ENCODE assay signal across 29 mouse cellular contexts in the genomic region with DNA sequence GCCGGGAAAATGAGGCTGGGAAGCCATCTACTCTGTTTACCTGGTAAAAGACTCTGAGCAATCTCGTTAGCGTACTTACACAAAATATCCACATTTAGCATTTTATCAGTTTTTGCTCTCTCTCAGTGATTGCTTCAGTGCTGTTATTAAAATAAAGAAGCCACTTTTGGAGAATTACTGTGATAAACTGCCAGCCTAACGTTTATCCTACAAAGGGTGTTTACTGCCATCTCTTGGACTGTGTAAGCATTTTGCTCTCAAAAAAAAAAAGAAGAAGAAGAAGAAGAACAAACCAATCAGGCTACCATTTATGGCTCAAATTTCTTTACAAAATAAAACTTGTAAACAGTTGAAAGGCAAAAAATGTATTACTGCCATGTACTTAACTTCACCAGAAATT. TPM values are rescaled to one million over a fixed set of nuclear protein-coding genes. Genes with fewer than 3 reads are reported as not detected.
DNase-seq lines count a peak whose midpoint lies in the region; ATAC-seq and TF ChIP-seq lines count a peak whose summit lies in the region.
"Had no signal": no experiment of that assay in that cellular context is flagged by ENCODE, and none has a peak within 500 bp of the region (broad histone marks: within the 10 kb centered on the region; RNA-seq: fewer than 3 reads in every experiment).

No protein-coding gene starts in this region.

- no peak overlapping the region for H3K4me2 ChIP-seq in hindbrain, postnatal 0 days (ENCODE audit: low read depth, low read length)
- H3K4me2 ChIP-seq in hindbrain, embryonic 12.5 days (replicated peaks): no peak overlapping the region
- H3K4me2 ChIP-seq in lung, embryonic 14.5 days: no peak overlapping the region
- no peak overlapping the region for H3K4me2 ChIP-seq in stomach, postnatal 0 days (replicated peaks; ENCODE audit: low read depth)
- H3K4me2 ChIP-seq: forebrain, embryonic 12.5 days; heart, embryonic 12.5 days; limb, embryonic 12.5 days; midbrain, embryonic 12.5 days had no signal

- peak; percentile 52 for TF ChIP-seq CTCF in hindbrain, postnatal 0 days (IDR thresholded peaks at IDR 0.05; ENCODE audit: low read depth)
- peak; percentile 17; the same call in 1 of the 2 replicates for TF ChIP-seq CTCF in lung, embryonic 14.5 days (IDR thresholded peaks at IDR 0.05; ENCODE audit: low read depth)
- no peak for TF ChIP-seq CTCF in lung, adult 2 months (IDR thresholded peaks at IDR 0.05; ENCODE audit: insufficient read depth, low read length)
- peak in 1 of 3 experiments; percentile 15; a peak in 1 of 6 replicates for TF ChIP-seq CTCF in MEL (IDR thresholded peaks at IDR 0.05 in 2 of 3, conservative IDR thresholded peaks at IDR 0.05 in 1 of 3; ENCODE audit: control insufficient read depth in 1 of 3, insufficient read depth in 1 of 3, low read depth in 2 of 3, low read length in 3 of 3, poor library complexity in 1 of 3, severe bottlenecking in 1 of 3)
- TF ChIP-seq CTCF in stomach, postnatal 0 days (IDR thresholded peaks at IDR 0.05; ENCODE audit: low read depth): peak; percentile 26

- no peak for TF ChIP-seq POLR2A in lung, adult 2 months (IDR thresholded peaks at IDR 0.05; ENCODE audit: borderline replicate concordance, extremely low read depth, low read depth, low read length)
- no peak for TF ChIP-seq POLR2A in MEL (IDR thresholded peaks at IDR 0.05; ENCODE audit: control insufficient read depth in 1 of 2, insufficient read depth in 1 of 2, low read depth in 1 of 2, low read length in 2 of 2, poor library complexity in 1 of 2)

- H3K9me3 ChIP-seq in hindbrain, postnatal 0 days (ENCODE audit: low read length): no peaks in the 10 kb centered on the region
- H3K9me3 ChIP-seq in hindbrain, embryonic 12.5 days (replicated peaks): no peaks in the 10 kb centered on the region
- H3K9me3 ChIP-seq in lung, embryonic 14.5 days (ENCODE audit: low read depth, low read length): no peaks in the 10 kb centered on the region
- H3K9me3 ChIP-seq in MEL (replicated peaks; ENCODE audit: insufficient read depth, low read length): no peaks in the 10 kb centered on the region
- H3K9me3 ChIP-seq in stomach, postnatal 0 days (ENCODE audit: control insufficient read depth, low read length): no peaks in the 10 kb centered on the region
- H3K9me3 ChIP-seq: forebrain, embryonic 12.5 days; G1E; heart, embryonic 12.5 days; limb, embryonic 12.5 days; megakaryocyte, embryonic 14.5 days; midbrain, embryonic 12.5 days had no signal

- H3K79me2 ChIP-seq in MEL (ENCODE audit: control insufficient read depth, insufficient read depth, low read length, poor library complexity): no peaks in the 10 kb centered on the region

- TF ChIP-seq EP300 in MEL (IDR thresholded peaks at IDR 0.05; ENCODE audit: low read depth in 1 of 2, low read length in 2 of 2): no peak
- no peak for TF ChIP-seq EP300 in stomach, postnatal 0 days (optimal IDR thresholded peaks at IDR 0.05)

- ATAC-seq in hindbrain, postnatal 0 days: no peak
- ATAC-seq in hindbrain, embryonic 12.5 days (ENCODE audit: low FRiP score): no peak
- no peak for ATAC-seq in lung, embryonic 14.5 days (ENCODE audit: insufficient read depth)
- ATAC-seq in stomach, postnatal 0 days (ENCODE audit: low FRiP score, low TSS enrichment): no peak
- ATAC-seq: lung, postnatal 0 days; Patski had no signal

- H3K4me3 ChIP-seq in hindbrain, postnatal 0 days (ENCODE audit: low read length): no peak overlapping the region
- H3K4me3 ChIP-seq in hindbrain, embryonic 12.5 days: no peak overlapping the region
- H3K4me3 ChIP-seq in lung, embryonic 14.5 days (ENCODE audit: low read depth, low read length): no peak overlapping the region
- H3K4me3 ChIP-seq in lung, adult 2 months (replicated peaks; ENCODE audit: extremely low read depth, low read depth, low read length): no peak overlapping the region
- no peak overlapping the region for H3K4me3 ChIP-seq in MEL (ENCODE audit: control insufficient read depth in 1 of 2, insufficient read depth in 1 of 2, low read depth in 2 of 2, low read length in 2 of 2)
- H3K4me3 ChIP-seq in stomach, postnatal 0 days (ENCODE audit: low read depth, low read length): no peak overlapping the region
- H3K4me3 ChIP-seq: erythroblast, embryonic 14.5 days; forebrain, embryonic 12.5 days; heart, embryonic 12.5 days; limb, embryonic 12.5 days; megakaryocyte, embryonic 14.5 days; midbrain, embryonic 12.5 days had no signal

- peak; percentile 28 for TF ChIP-seq RAD21 in MEL (IDR thresholded peaks at IDR 0.05; ENCODE audit: low read depth, low read length)

- no peaks in the 10 kb centered on the region for H3K27me3 ChIP-seq in hindbrain, postnatal 0 days (ENCODE audit: insufficient read depth, low read length)
- H3K27me3 ChIP-seq in hindbrain, embryonic 12.5 days: no peaks in the 10 kb centered on the region
- H3K27me3 ChIP-seq in lung, embryonic 14.5 days (ENCODE audit: insufficient read depth, low read length): no peaks in the 10 kb centered on the region
- peaks cover 3 to 7% of the 10 kb centered on the region in 2 experiments for H3K27me3 ChIP-seq in MEL (ENCODE audit: control insufficient read depth in 1 of 2, insufficient read depth in 2 of 2, low read length in 2 of 2)
- no peaks in the 10 kb centered on the region for H3K27me3 ChIP-seq in stomach, postnatal 0 days (ENCODE audit: control insufficient read depth, insufficient read depth, low read length)
- H3K27me3 ChIP-seq: forebrain, embryonic 12.5 days; heart, embryonic 12.5 days; limb, embryonic 12.5 days; midbrain, embryonic 12.5 days had no signal

- WGBS in hindbrain, postnatal 0 days: 55% methylated on average over 4 of the region's 4 CpGs
- 78% methylated on average over 4 of the region's 4 CpGs for WGBS in hindbrain, embryonic 12.5 days
- WGBS in lung, embryonic 14.5 days: 52% methylated on average over 4 of the region's 4 CpGs
- 65% methylated on average over 4 of the region's 4 CpGs for WGBS in lung, adult 2 months
- WGBS in stomach, postnatal 0 days: 58% methylated on average over 4 of the region's 4 CpGs

- no peaks in the 10 kb centered on the region for H3K36me3 ChIP-seq in hindbrain, postnatal 0 days (ENCODE audit: insufficient read depth, low read length)
- H3K36me3 ChIP-seq in hindbrain, embryonic 12.5 days: no peaks in the 10 kb centered on the region
- no peaks in the 10 kb centered on the region for H3K36me3 ChIP-seq in lung, embryonic 14.5 days (ENCODE audit: insufficient read depth)
- no peaks in the 10 kb centered on the region for H3K36me3 ChIP-seq in MEL (ENCODE audit: control insufficient read depth in 1 of 2, insufficient read depth in 2 of 2, low read length in 2 of 2)
- no peaks in the 10 kb centered on the region for H3K36me3 ChIP-seq in stomach, postnatal 0 days (ENCODE audit: control insufficient read depth, insufficient read depth, low read length)
- H3K36me3 ChIP-seq: forebrain, embryonic 12.5 days; G1E; heart, embryonic 12.5 days; limb, embryonic 12.5 days; midbrain, embryonic 12.5 days had no signal

- DNase-seq in hindbrain, postnatal 0 days (ENCODE audit: low spot score): peak; percentile 57
- peak; percentile 19 for DNase-seq in lung, embryonic 14.5 days
- no peak for DNase-seq in lung, adult 2 months
- no peak for DNase-seq in MEL (ENCODE audit: low read depth, low spot score)
- DNase-seq in stomach, postnatal 0 days (ENCODE audit: low spot score): no peak
- no peak for DNase-seq in right cerebral cortex, postnatal 10 days (ENCODE audit: low spot score in 2 of 2)
- DNase-seq: adrenal gland, postnatal 25 days; cerebellum, adult 18-20 months; cerebellum, postnatal 14 days; gastrocnemius, postnatal 25 days; heart, adult 18-20 months; heart, postnatal 4 days; kidney, adult 18-20 months; kidney, postnatal 4 days; layer of hippocampus, adult 9-11 months; lung, postnatal 4 days; spleen, adult 18-20 months; thymus, adult 18-20 months; thymus, postnatal 25 days had no signal

- no peaks in the 10 kb centered on the region for H3K4me1 ChIP-seq in hindbrain, postnatal 0 days (ENCODE audit: insufficient read depth, low read length)
- H3K4me1 ChIP-seq in hindbrain, embryonic 12.5 days: no peaks in the 10 kb centered on the region
- H3K4me1 ChIP-seq in lung, embryonic 14.5 days (ENCODE audit: insufficient read depth): no peaks in the 10 kb centered on the region
- no peaks in the 10 kb centered on the region for H3K4me1 ChIP-seq in lung, adult 2 months (ENCODE audit: control insufficient read depth, insufficient read depth, low read length)
- H3K4me1 ChIP-seq in MEL (ENCODE audit: control insufficient read depth in 1 of 2, insufficient read depth in 2 of 2, low read length in 2 of 2): no peaks in the 10 kb centered on the region
- H3K4me1 ChIP-seq in stomach, postnatal 0 days (replicated peaks; ENCODE audit: control insufficient read depth, insufficient read depth): no peaks in the 10 kb centered on the region
- H3K4me1 ChIP-seq: forebrain, embryonic 12.5 days; heart, embryonic 12.5 days; midbrain, embryonic 12.5 days had no signal

- no peak overlapping the region for H3K9ac ChIP-seq in hindbrain, postnatal 0 days (replicated peaks; ENCODE audit: low read length)
- no peak overlapping the region for H3K9ac ChIP-seq in hindbrain, embryonic 12.5 days
- no peak overlapping the region for H3K9ac ChIP-seq in lung, embryonic 14.5 days
- no peak overlapping the region for H3K9ac ChIP-seq in MEL (ENCODE audit: control insufficient read depth, low read depth, low read length, poor library complexity, severe bottlenecking)
- H3K9ac ChIP-seq in stomach, postnatal 0 days (ENCODE audit: low read length): no peak overlapping the region
- H3K9ac ChIP-seq: forebrain, embryonic 12.5 days; heart, embryonic 12.5 days; limb, embryonic 12.5 days; midbrain, embryonic 12.5 days had no signal

- H3K27ac ChIP-seq in hindbrain, postnatal 0 days: no peak overlapping the region
- no peak overlapping the region for H3K27ac ChIP-seq in hindbrain, embryonic 12.5 days
- H3K27ac ChIP-seq in lung, embryonic 14.5 days (ENCODE audit: low read depth): no peak overlapping the region
- no peak overlapping the region for H3K27ac ChIP-seq in MEL (ENCODE audit: control insufficient read depth, low read depth, low read length)
- H3K27ac ChIP-seq in stomach, postnatal 0 days (replicated peaks): no peak overlapping the region
- H3K27ac ChIP-seq: forebrain, embryonic 12.5 days; limb, embryonic 12.5 days; midbrain, embryonic 12.5 days had no signal

TF ChIP-seq in MEL, 35 proteins besides CTCF, POLR2A, EP300 and RAD21 (continues in another document):
- no peak for TF ChIP-seq POLR2AphosphoS2 (IDR thresholded peaks at IDR 0.05; ENCODE audit: low read length)

RNA-seq across cellular contexts. Expression of a gene that starts 20.2 kb away (rescaled TPM):
- total RNA-seq in hindbrain, postnatal 0 days (2014; rRNA removed): 64.8 and 67.1 TPM in 2 replicates
- polyA plus RNA-seq in hindbrain, postnatal 0 days (2015; fragmentation: Nextera tagmentation; extraction: Ambion mirVana): 177 and 190 TPM in 2 replicates
- polyA plus RNA-seq in hindbrain, embryonic 12.5 days (2016; fragmentation: Nextera tagmentation; extraction: Ambion mirVana): 180 and 213 TPM in 2 replicates
- 115 and 125 TPM in 2 replicates for polyA plus RNA-seq in lung, embryonic 14.5 days (2014; fragmentation: Nextera tagmentation; extraction: Ambion mirVana)
- polyA plus RNA-seq in lung, adult 2 months (2012; rRNA removed): 9.9 and 14.7 TPM in 2 replicates
- 144 and 163 TPM in 2 replicates for total RNA-seq in MEL (2012; rRNA removed)
- polyA plus RNA-seq in MEL (2012; ENCODE audit: insufficient read depth in 1 of 2, insufficient read length in 2 of 2, low read depth in 1 of 2, low replicate concordance in 2 of 2, missing spikeins in 1 of 2): 100 to 1,000 TPM in 1 of 2 experiments, not detected in 1; 194 TPM
- 84.6 and 106 TPM in 2 replicates for polyA plus RNA-seq in stomach, postnatal 0 days (2015; fragmentation: Nextera tagmentation; extraction: Ambion mirVana)

Comparison
In these comparisons a context has a peak if more than half of its experiments do, and no peak if none do; other contexts are left out.
1. DNase-seq: peak in hindbrain, postnatal 0 days (single experiment) and lung, embryonic 14.5 days (single experiment); none in lung, adult 2 months (single experiment), MEL (single experiment), stomach, postnatal 0 days (single experiment) and right cerebral cortex, postnatal 10 days (0 of 2).